Mouse (Mus musculus) cerebellum, adult 2 months (tissue): ENCODE measurements around the gene H2al1b. TPM values are rescaled to one million over a fixed set of nuclear protein-coding genes. Genes with fewer than 3 reads are reported as not detected.
"Not testable (repeated sequence)": the region's sequence is repeated elsewhere in the genome, so short reads cannot be mapped to it uniquely, and the experiment has no call there.

ENCODE experiments used
- DNase-seq, 2 experiments: peaks; one replicate each; pipeline ENCODE4 v3.0.0; 2021
- H3K27ac ChIP-seq: fragments of 200-500 bp; 2 replicates; pipeline ENCODE4 v1.5.1; 2012; ENCODE audit warnings: low read length, control low read depth, inconsistent platforms; ENCODE audit not compliant: insufficient read depth
- H3K27me3 ChIP-seq: fragments of 200-500 bp; 2 replicates; pipeline ENCODE4 v1.6.1; 2012; ENCODE audit warnings: inconsistent platforms, mild to moderate bottlenecking, low read length, moderate library complexity; ENCODE audit not compliant: control insufficient read depth, insufficient read depth
- H3K4me1 ChIP-seq: fragments of 200-500 bp; 2 replicates; pipeline ENCODE4 v1.6.1; 2011; ENCODE audit warnings: low read length; ENCODE audit not compliant: control insufficient read depth, insufficient read depth
- H3K4me3 ChIP-seq: fragments of 200-500 bp; replicated peaks from 2 replicates; pipeline ENCODE3; 2011; ENCODE audit warnings: mild to moderate bottlenecking, low read depth, low read length, control low read depth; ENCODE audit not compliant: insufficient read depth
- CTCF ChIP-seq: fragments of 200-500 bp; IDR thresholded peaks from 2 replicates; pipeline ENCODE4 v1.5.1; 2011; ENCODE audit warnings: low read depth, mild to moderate bottlenecking, control low read depth, low read length, moderate library complexity, borderline replicate concordance; ENCODE audit not compliant: insufficient read depth
- POLR2A ChIP-seq: fragments of 200-500 bp; IDR thresholded peaks from 2 replicates; pipeline ENCODE4 v1.6.1; 2011; ENCODE audit warnings: low read length, control low read depth, borderline replicate concordance; ENCODE audit not compliant: insufficient read depth
- WGBS: fragments of 180-500 bp; shearing (Covaris S2); methylation state at CpG from one replicate; pipeline ENCODE4 v1.1.7; 2018; 5-methylcytosine and 5-hydroxymethylcytosine counted together
- polyA plus RNA-seq: library from polyadenylated mRNA; depleted of rRNA; stranded (reverse); fragments of >200 nt; gene quantifications from 2 replicates; pipeline ENCODE4 v1.2.3, GENCODE M21; 2012

Gene H2al1b
- polyA plus RNA-seq, 1 experiment, result not detected

DNA sequence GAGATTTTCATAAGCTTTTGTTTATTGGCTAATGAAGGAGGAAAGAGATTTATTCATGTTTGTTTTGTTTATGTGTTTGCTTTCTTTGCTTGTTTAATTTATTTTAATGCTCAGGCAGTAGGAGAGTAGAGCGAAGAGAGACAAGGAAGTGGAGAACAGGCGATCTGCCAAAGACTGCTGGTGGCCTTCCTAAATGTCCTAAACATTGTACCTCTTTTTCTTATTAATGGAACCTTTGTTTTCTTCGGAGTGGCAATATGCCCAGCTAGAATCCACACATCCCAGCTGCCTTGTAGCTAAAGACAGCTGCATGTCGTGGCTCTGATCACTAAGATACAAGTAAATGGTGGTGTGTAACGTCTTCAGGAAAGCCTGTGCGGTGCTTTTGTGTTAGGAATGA lies 25.1 kb upstream of the H2al1b start:
- 68% methylated on average over 6 of the region's 6 CpGs for WGBS
- Histone ChIP-seq H3K4me3 (no peak overlapping the region), H3K27me3 (no peaks in the 10 kb centered on the region), H3K4me1 (no peaks in the 10 kb centered on the region), H3K27ac (no peak overlapping the region)
- TF ChIP-seq CTCF, result no peak
- no peak for TF ChIP-seq POLR2A
- DNase-seq, result no peak

DNA sequence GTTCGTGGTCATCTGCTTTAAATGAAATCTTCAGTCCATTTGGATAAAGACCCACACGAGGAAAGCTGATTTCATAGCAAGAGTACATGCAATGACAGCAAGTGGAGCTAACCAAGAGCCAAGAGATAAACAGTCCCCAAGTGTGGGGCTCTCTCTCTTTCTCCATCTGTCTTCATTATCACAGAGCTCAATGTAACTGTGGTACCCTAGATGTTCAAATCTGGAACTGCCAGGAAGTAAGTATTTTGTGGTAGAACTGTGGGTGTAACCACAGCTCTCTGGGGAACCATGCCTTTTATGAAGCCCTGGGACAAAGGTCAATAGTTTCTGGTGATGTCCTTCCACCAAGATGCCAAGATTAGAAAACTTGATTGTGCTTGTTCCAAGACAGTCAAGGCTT lies 21.5 kb upstream of the H2al1b start:
- H3K4me3 ChIP-seq, result no peak overlapping the region
- H3K27me3 ChIP-seq, result no peaks in the 10 kb centered on the region
- no peak overlapping the region for H3K27ac ChIP-seq
- no peaks in the 10 kb centered on the region for H3K4me1 ChIP-seq
- TF ChIP-seq CTCF (no peak), POLR2A (no peak)
- no peak for DNase-seq
- 27% methylated on average over 2 of the region's 2 CpGs for WGBS

DNA sequence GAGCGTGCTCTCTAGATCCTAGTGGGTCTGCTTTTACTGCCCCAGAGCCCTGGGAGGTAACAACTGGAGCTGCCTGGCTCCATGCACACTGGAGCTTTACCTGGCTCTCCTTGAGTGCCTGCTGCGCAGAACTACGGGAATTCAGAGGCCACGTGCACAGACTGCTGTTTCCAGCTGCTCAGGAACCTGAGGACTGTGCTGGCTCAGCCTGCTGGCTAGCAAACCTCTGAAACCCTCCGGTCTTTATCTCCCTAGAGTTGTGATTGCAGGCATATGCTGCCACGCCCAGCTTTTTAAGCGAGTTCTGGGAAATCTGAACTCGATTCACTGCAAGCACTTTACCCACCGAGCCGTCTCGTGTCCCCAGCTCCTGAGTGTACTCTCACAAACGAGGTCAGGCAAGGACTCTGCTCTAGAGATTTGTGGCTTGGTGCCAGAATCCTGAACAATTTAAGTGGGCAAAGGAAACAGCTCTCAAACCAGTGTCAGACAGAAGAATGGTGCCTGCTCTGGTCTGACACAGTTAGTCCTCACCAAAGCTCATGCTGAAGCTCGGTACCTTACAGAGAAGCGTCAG lies 13.8 kb upstream of the H2al1b start:
- DNase-seq, result no peak
- no peaks in the 10 kb centered on the region for H3K27me3 ChIP-seq
- H3K27ac ChIP-seq, result no peak overlapping the region
- H3K4me3 ChIP-seq, result no peak overlapping the region
- 68% methylated on average over 14 of the region's 14 CpGs for WGBS
- TF ChIP-seq CTCF, result no peak
- no peak for TF ChIP-seq POLR2A
- no peaks in the 10 kb centered on the region for H3K4me1 ChIP-seq

- no peaks in the 10 kb centered on the region for H3K4me1 ChIP-seq
- TF ChIP-seq POLR2A, result no peak
- TF ChIP-seq CTCF, result no peak
- WGBS, result 81% methylated on average over 4 of the region's 4 CpGs
- H3K27me3 ChIP-seq, result no peaks in the 10 kb centered on the region
- no peak overlapping the region for H3K4me3 ChIP-seq
- no peak overlapping the region for H3K27ac ChIP-seq
- DNase-seq, result no peak
Measured at GRCm38 (mm10) chrX:11289244-11289643, 13.0 kb upstream of the H2al1b start.

DNA sequence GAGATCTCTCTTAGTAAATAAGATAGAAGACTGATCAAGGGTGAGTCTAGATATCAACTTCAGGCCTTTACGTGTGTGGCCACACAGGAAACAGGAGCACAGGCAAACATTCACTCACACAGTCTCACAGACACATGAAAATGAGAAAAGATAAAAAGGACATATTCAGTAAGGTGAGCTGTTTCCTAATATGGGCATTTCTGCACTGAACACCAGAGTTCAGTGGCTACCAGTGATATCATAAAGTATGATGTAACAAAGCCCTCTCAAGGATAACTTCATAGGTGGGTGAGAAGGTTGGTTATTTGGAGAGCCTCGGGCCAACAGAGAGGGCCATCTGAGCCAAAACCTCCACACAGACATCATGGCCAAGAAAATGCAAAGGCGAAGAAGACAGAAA lies 3.3 kb upstream of the H2al1b start, which contains the start of gene H2al1a:
Gene H2al1a, plus strand, starts transcription at position 301 of the 400 bp plus-strand sequence.
- not testable (repeated sequence) for H3K27me3 ChIP-seq, H3K27ac ChIP-seq, H3K4me3 ChIP-seq, DNase-seq, H3K4me1 ChIP-seq
- WGBS, result no CpG with 5 or more reads among the region's 3 CpGs

DNA sequence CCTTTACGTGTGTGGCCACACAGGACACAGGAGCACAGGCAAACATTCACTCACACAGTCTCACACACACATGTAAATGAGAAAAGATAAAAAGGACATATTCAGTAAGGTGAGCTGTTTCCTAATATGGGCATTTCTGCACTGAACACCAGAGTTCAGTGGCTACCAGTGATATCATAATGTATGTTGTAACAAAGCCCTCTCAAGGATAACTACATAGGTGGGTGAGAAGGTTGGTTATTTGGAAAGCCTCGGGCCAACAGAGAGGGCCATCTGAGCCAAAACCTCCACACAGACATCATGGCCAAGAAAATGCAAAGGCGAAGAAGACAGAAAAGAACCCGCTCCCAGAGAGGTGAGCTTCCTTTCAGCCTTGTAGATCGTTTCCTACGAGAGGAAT lies 3.1 kb downstream of the H2al1b start, which contains the start of gene H2al1c:
Gene H2al1c, plus strand, starts transcription at position 301 of the 400 bp plus-strand sequence.
- not testable (repeated sequence) for H3K4me3 ChIP-seq, DNase-seq, H3K27me3 ChIP-seq, H3K27ac ChIP-seq, H3K4me1 ChIP-seq
- 93% methylated on average over 2 of the region's 6 CpGs for WGBS

DNA sequence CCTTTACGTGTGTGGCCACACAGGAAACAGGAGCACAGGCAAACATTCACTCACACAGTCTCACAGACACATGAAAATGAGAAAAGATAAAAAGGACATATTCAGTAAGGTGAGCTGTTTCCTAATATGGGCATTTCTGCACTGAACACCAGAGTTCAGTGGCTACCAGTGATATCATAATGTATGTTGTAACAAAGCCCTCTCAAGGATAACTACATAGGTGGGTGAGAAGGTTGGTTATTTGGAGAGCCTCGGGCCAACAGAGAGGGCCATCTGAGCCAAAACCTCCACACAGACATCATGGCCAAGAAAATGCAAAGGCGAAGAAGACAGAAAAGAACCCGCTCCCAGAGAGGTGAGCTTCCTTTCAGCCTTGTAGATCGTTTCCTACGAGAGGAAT lies 6.3 kb downstream of the H2al1b start, which contains the start of gene H2al1d:
Gene H2al1d, plus strand, starts transcription at position 301 of the 400 bp plus-strand sequence.
- H3K27ac ChIP-seq, H3K4me3 ChIP-seq, H3K27me3 ChIP-seq, DNase-seq, H3K4me1 ChIP-seq: not testable (repeated sequence)
- WGBS, result no CpG with 5 or more reads among the region's 6 CpGs

- not testable (repeated sequence) for H3K27ac ChIP-seq, H3K27me3 ChIP-seq, H3K4me3 ChIP-seq, H3K4me1 ChIP-seq, DNase-seq
- WGBS, result no CpG with 5 or more reads among the region's 3 CpGs
Measured at GRCm38 (mm10) chrX:11311634-11312033, 9.4 kb downstream of the H2al1b start, which contains the start of gene H2al1e. TSS of gene H2al1e (plus strand) at chrX:11311934.

DNA sequence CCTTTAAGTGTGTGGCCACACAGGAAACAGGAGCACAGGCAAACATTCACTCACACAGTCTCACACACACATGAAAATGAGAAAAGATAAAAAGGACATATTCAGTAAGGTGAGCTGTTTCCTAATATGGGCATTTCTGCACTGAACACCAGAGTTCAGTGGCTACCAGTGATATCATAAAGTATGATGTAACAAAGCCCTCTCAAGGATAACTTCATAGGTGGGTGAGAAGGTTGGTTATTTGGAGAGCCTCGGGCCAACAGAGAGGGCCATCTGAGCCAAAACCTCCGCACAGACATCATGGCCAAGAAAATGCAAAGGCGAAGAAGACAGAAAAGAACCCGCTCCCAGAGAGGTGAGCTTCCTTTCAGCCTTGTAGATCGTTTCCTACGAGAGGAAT lies 12.6 kb downstream of the H2al1b start, which contains the start of gene H2al1f:
Gene H2al1f, plus strand, starts transcription at position 301 of the 400 bp plus-strand sequence.
- WGBS, result no CpG with 5 or more reads among the region's 6 CpGs
- H3K4me1 ChIP-seq, H3K27ac ChIP-seq: not testable (repeated sequence)

GRCm38 (mm10) chrX:11317956-11318355 lies 15.7 kb downstream of the H2al1b start, which contains the start of gene H2al1g:
TSS of gene H2al1g (plus strand) at chrX:11318256.
- not testable (repeated sequence) for H3K27ac ChIP-seq, DNase-seq, H3K27me3 ChIP-seq, H3K4me3 ChIP-seq, H3K4me1 ChIP-seq
- WGBS, result no CpG with 5 or more reads among the region's 3 CpGs

More for the DNA sequence above, 12.6 kb downstream of the H2al1b start, which contains the start of gene H2al1f:
- not testable (repeated sequence) for H3K27me3 ChIP-seq, H3K4me3 ChIP-seq, DNase-seq

- not testable (repeated sequence) for H3K4me1 ChIP-seq, DNase-seq, H3K27ac ChIP-seq, H3K27me3 ChIP-seq, H3K4me3 ChIP-seq
- no CpG with 5 or more reads among the region's 6 CpGs for WGBS
Measured at GRCm38 (mm10) chrX:11321192-11321591, 19.0 kb downstream of the H2al1b start, which contains the start of gene H2al1h. TSS of gene H2al1h (plus strand) at chrX:11321492.

DNA sequence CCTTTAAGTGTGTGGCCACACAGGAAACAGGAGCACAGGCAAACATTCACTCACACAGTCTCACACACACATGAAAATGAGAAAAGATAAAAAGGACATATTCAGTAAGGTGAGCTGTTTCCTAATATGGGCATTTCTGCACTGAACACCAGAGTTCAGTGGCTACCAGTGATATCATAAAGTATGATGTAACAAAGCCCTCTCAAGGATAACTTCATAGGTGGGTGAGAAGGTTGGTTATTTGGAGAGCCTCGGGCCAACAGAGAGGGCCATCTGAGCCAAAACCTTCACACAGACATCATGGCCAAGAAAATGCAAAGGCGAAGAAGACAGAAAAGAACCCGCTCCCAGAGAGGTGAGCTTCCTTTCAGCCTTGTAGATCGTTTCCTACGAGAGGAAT lies 22.1 kb downstream of the H2al1b start, which contains the start of gene H2al1i:
Gene H2al1i, plus strand, starts transcription at position 301 of the 400 bp plus-strand sequence.
- DNase-seq, H3K27me3 ChIP-seq, H3K4me3 ChIP-seq, H3K4me1 ChIP-seq, H3K27ac ChIP-seq: not testable (repeated sequence)
- no CpG with 5 or more reads among the region's 5 CpGs for WGBS
